Mouse (Mus musculus) left cerebral cortex, postnatal 25 days (tissue): Measurements from ENCODE around the gene Olfr1028. TPM values are rescaled to one million over a fixed set of nuclear protein-coding genes. Genes with fewer than 3 reads are reported as not detected.

ENCODE experiments used
- DNase-seq, 2 experiments: peaks; one replicate each; pipeline ENCODE4 v3.0.0; 2022; ENCODE audit warnings: low spot score in 2 of 2, mixed read lengths in 1 of 2
- intact Hi-C: fragments of 180-260 bp; cut with DNase I; formaldehyde crosslinking; loops from one replicate; pipeline ENCODE4 v1.15.1; 2025
- total RNA-seq, 2 experiments: library from RNA; stranded (reverse); gene quantifications; 2 replicates each; pipeline ENCODE4 v1.2.3; 2021

The Olfr1028 gene
- not detected for total RNA-seq

DNA sequence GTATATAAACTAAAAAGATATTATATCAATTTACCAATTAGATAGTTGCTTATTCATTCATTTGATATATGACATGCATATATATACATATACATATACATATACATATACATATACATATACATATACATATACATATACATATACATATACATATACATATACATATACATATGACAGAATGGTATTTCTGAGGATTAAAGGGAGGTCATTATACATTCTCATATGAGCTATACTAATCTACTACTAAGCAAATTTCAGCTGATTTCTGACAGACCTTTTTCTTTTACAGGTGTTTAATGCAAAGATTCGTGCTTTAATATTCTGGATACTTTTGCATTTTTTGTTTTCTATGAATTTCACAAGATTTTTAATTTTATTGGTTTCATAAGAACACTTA is at the start of gene Olfr1028:
Gene Olfr1028, plus strand, starts transcription at position 301 of the 400 bp plus-strand sequence.
- intact Hi-C loops, result no loop called here
- no peak for DNase-seq

DNA sequence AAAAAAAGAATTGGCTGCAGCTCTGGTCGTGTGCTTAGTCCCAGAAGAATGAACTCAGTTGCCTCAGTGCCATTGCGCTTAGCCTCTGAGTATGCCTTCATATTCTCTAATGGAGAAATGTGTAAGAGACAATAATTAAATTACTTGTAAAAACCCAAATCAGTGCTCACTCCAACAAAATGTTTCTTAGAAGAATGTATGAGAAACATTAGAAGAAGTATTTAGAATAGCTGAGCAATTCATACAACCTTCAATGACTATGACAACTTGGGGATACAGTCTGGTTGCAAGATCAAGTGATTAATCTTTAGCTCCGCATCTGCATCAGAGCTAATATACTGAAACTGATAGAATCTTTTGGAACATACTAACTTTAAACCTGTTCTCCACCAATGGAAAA is 45.3 kb upstream of the Olfr1028 start, which contains the start of gene Olfr1024:
Gene Olfr1024, minus strand, starts transcription at position 101 of the 400 bp plus-strand sequence.
- DNase-seq, result no peak
- intact Hi-C loops, result no loop called here

DNA sequence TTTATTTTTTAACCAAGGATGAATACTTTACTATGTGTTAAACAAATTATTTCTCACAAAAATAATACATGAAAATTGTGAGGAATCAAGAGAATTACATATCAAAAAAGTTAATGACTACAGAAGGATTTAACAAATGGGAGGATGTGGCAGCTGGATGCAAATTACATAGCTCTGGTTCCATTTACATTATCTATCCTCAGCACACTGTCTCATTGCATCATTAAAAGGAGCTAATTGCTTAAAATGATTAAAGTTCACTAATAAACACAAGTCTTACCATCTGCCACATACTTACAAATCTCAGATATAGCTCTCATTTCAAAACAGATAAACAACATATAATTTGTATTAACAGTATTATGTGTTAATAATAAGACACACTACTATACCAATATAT is 37.0 kb upstream of the Olfr1028 start:
- intact Hi-C loops, result no loop called here
- DNase-seq, result no peak

DNA sequence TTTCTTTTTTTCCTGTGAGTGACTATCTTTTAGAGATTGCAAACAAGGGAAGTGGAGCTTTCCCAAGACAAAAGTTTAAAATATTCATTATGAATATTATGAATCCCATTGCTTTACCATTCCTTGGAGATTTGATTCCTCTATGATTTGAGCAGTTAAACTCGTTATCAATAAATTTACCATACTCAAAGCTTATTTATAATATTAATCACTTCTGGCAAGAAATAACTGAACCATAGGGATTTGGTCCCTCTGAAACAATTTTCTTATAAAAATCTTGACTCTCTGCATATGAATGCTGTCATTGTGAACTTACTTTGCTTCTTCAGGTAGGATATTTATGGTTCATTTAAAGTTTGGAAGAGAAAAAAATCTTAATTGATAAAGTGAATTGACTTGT is 35.3 kb upstream of the Olfr1028 start, which contains the start of gene Olfr1025-ps1:
Gene Olfr1025-ps1, plus strand, starts transcription at position 301 of the 400 bp plus-strand sequence.
- no peak for DNase-seq
- intact Hi-C loops, result no loop called here

DNA sequence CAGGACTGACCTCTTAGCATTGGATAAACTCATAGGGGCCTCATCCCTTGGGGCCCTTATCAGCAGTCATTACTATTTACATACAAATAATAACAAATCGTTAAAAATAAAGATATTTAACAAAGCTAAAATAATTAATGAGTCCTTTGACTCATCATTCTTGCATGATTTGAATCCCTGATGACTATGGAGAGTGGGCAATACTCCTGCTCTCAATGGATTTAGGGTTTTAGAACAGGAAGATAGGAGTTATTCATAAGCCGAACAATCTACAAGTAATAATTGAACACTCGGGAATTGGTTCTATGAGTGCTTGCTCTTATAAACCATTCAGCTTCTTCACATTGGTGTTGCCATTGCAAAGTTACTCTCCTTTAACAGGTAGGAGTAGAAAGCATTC is 29.0 kb upstream of the Olfr1028 start, which contains the start of gene Olfr1026:
Gene Olfr1026, plus strand, starts transcription at position 301 of the 400 bp plus-strand sequence.
- intact Hi-C loops, result no loop called here
- no peak for DNase-seq

DNA sequence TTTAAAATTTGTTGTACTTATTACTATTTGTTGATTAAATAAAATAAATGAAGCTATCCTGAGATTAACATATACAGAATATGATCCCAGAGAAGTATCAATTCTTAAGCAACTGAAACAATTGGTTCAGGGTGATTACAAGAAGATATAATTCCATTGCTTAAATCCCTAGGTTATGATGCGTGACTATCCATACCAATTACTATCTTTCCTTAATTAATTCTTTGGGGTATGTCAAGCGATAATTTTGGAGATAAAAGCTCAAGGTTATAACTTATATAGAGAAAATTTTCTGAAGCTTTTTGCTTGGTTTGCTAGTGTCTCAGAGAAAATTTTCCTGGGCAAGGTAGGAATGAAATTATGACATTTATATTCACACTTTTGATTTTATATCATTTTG is 23.4 kb downstream of the Olfr1028 start, which contains the start of gene Olfr1029:
Gene Olfr1029, plus strand, starts transcription at position 301 of the 400 bp plus-strand sequence.
- DNase-seq, result no peak
- intact Hi-C loops, result no loop called here

DNA sequence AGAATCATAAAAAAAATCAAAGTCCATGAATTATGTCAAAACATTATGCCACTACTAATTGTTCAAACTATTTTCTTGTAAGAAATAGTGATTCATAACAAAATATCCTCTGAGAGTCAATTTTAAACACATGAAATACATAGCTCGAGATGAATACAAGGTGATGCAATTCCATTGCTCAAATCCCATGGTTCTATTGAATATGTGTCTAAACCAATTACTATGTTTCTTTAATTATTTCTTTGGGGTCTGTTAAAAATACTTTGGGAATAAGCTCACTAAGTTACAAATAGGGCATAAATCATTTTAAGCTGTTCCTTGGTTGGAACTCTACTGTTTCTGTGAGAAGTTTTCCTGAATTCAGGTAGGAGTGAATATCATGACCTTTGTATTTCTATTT is 28.7 kb downstream of the Olfr1028 start, which contains the start of gene Olfr1030:
Gene Olfr1030, plus strand, starts transcription at position 301 of the 400 bp plus-strand sequence.
- intact Hi-C loops, result no loop called here
- no peak for DNase-seq

DNA sequence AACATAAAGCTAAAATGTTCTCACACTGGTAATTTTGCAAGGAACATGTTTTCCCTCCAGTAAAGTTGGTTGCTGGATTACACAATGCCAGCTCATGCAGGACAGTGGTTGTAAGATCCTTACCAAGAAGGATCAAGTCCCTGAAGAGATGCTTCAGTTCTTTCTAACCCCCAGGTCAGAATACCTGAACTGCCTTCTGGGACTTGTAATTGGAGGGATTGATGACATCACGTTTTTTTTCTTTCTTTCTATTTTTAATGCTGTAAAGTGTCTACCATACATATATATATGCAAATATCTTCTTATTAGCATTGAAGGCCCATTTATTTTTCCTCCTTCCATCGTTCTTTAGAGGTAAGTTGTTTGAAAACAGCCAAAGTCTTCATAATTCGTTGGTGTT is 39.8 kb downstream of the Olfr1028 start, which contains the start of gene Olfr1031:
Gene Olfr1031, plus strand, starts transcription at position 301 of the 400 bp plus-strand sequence.
- intact Hi-C loops, result no loop called here
- DNase-seq, result no peak

Other genes starting within 250 kb of the Olfr1028 start
- gene Olfr1009, start 235.0 kb upstream of the Olfr1028 start, total RNA-seq, result not detected
- gene Olfr1012, start 187.7 kb upstream of the Olfr1028 start, total RNA-seq, result not detected
- gene Olfr1013, start 183.3 kb upstream of the Olfr1028 start, total RNA-seq, result not detected
- gene Olfr1014, start 177.7 kb upstream of the Olfr1028 start, total RNA-seq, result not detected
- gene Olfr1015, start 168.4 kb upstream of the Olfr1028 start, total RNA-seq, result not detected
- gene Olfr1016, start 147.9 kb upstream of the Olfr1028 start, total RNA-seq, result not detected
- not detected for gene Olfr1018, start 132.0 kb upstream of the Olfr1028 start, total RNA-seq
- not detected for gene Olfr1019, start 105.0 kb upstream of the Olfr1028 start, total RNA-seq
- gene Olfr1020, start 103.4 kb upstream of the Olfr1028 start, total RNA-seq, result not detected
- not detected for gene Olfr1022, start 81.8 kb upstream of the Olfr1028 start, total RNA-seq
- not detected for gene Olfr1023, start 64.8 kb upstream of the Olfr1028 start, total RNA-seq
- gene Olfr1024, start 45.4 kb upstream of the Olfr1028 start, total RNA-seq, result not detected
- gene Olfr1025-ps1, start 35.2 kb upstream of the Olfr1028 start, total RNA-seq, result not detected
- gene Olfr1026, start 28.9 kb upstream of the Olfr1028 start, total RNA-seq, result not detected
- not detected for gene Olfr1029, start 23.5 kb downstream of the Olfr1028 start, total RNA-seq
- gene Olfr1030, start 28.8 kb downstream of the Olfr1028 start, total RNA-seq, result not detected
- not detected for gene Olfr1031, start 39.9 kb downstream of the Olfr1028 start, total RNA-seq
- gene Olfr1032, start 55.1 kb downstream of the Olfr1028 start, total RNA-seq, result not detected
- gene Olfr1033, start 70.2 kb downstream of the Olfr1028 start, total RNA-seq, result not detected
- not detected for gene Olfr1034, start 95.4 kb downstream of the Olfr1028 start, total RNA-seq
- not detected for gene Olfr1036, start 123.6 kb downstream of the Olfr1028 start, total RNA-seq
- gene Olfr1037, start 136.9 kb downstream of the Olfr1028 start, total RNA-seq, result not detected
- gene Olfr1039, start 185.5 kb downstream of the Olfr1028 start, total RNA-seq, result not detected
- gene Olfr1040, start 196.3 kb downstream of the Olfr1028 start, total RNA-seq, result not detected
- gene Olfr1042, start 211.4 kb downstream of the Olfr1028 start, total RNA-seq, result not detected
- not detected for gene Olfr1043, start 217.1 kb downstream of the Olfr1028 start, total RNA-seq
- gene Olfr1044, start 227.4 kb downstream of the Olfr1028 start, total RNA-seq, result not detected
- gene Olfr52, start 235.2 kb downstream of the Olfr1028 start, total RNA-seq, result not detected